Mouse (Mus musculus): ENCODE measurements around the gene Cntrob.
A peak's percentile ranks its signal among the peaks of the same experiment; 100 is the strongest.

Gene Cntrob

GRCm38 (mm10) chr11:69323667-69324111 lies at the start of gene Cntrob, which contains the start of gene Trappc1:
Gene Cntrob, minus strand, starts transcription at chr11:69323775.
Gene Trappc1, plus strand, starts transcription at chr11:69323980.
- peak; percentile 96 for DNase-seq (ENCODE audit: low spot score)

- peak; percentile 16 for DNase-seq (ENCODE audit: low spot score)
These were observed 49.2 kb upstream of the Cntrob start for GRCm38 (mm10) chr11:69372780-69373170.

GRCm38 (mm10) chr11:69372056-69372779 lies 48.6 kb upstream of the Cntrob start:
- DNase-seq (ENCODE audit: low spot score) = no peak

GRCm38 (mm10) chr11:69371601-69372000 lies 48.0 kb upstream of the Cntrob start:
- no peak for DNase-seq (ENCODE audit: low spot score)

GRCm38 (mm10) chr11:69370817-69371215 lies 47.2 kb upstream of the Cntrob start:
- no peak for DNase-seq (ENCODE audit: low spot score)

GRCm38 (mm10) chr11:69369990-69370816 lies 46.6 kb upstream of the Cntrob start:
- DNase-seq (ENCODE audit: low spot score) = no peak

- DNase-seq (ENCODE audit: low spot score) = no peak
These were observed 45.8 kb upstream of the Cntrob start, which contains the start of gene Chd3 for GRCm38 (mm10) chr11:69369215-69369989. Gene Chd3, minus strand, starts transcription at chr11:69369406.

GRCm38 (mm10) chr11:69368356-69369214 lies 45.0 kb upstream of the Cntrob start:
- peak; percentile 34 for DNase-seq (ENCODE audit: low spot score)

GRCm38 (mm10) chr11:69367616-69368355 lies 44.2 kb upstream of the Cntrob start:
- DNase-seq (ENCODE audit: low spot score) = peak; percentile 29

- DNase-seq (ENCODE audit: low spot score) = peak; percentile 15
These were observed 43.5 kb upstream of the Cntrob start for GRCm38 (mm10) chr11:69366855-69367615.

- DNase-seq (ENCODE audit: low spot score) = peak; percentile 95
These were observed 42.7 kb upstream of the Cntrob start for GRCm38 (mm10) chr11:69366157-69366854.

GRCm38 (mm10) chr11:69365722-69366121 lies 42.1 kb upstream of the Cntrob start:
- peak; percentile 13 for DNase-seq (ENCODE audit: low spot score)

GRCm38 (mm10) chr11:69364910-69365309 lies 41.3 kb upstream of the Cntrob start:
- DNase-seq (ENCODE audit: low spot score) = peak; percentile 97

- DNase-seq (ENCODE audit: low spot score) = no peak
These were observed 40.8 kb upstream of the Cntrob start for GRCm38 (mm10) chr11:69364376-69364775.

- DNase-seq (ENCODE audit: low spot score) = no peak
These were observed 38.9 kb upstream of the Cntrob start for GRCm38 (mm10) chr11:69362479-69362878.

- DNase-seq (ENCODE audit: low spot score) = no peak
These were observed 38.4 kb upstream of the Cntrob start for GRCm38 (mm10) chr11:69362021-69362420.

- DNase-seq (ENCODE audit: low spot score) = no peak
These were observed 34.1 kb upstream of the Cntrob start for GRCm38 (mm10) chr11:69357690-69358089.

GRCm38 (mm10) chr11:69356544-69356943 lies 33.0 kb upstream of the Cntrob start:
- DNase-seq (ENCODE audit: low spot score) = no peak

GRCm38 (mm10) chr11:69346441-69346840 lies 22.9 kb upstream of the Cntrob start:
- no peak for DNase-seq (ENCODE audit: low spot score)

Measured in ovary, postnatal 14 days (tissue).